Mouse (Mus musculus) embryonic facial prominence, embryonic 12.5 days (tissue): ENCODE results near the gene Slc25a16. TPM values are rescaled to one million over a fixed set of nuclear protein-coding genes. Genes with fewer than 3 reads are reported as not detected.

Source experiments
- ATAC-seq: fragments of 200-750 bp; cut with Nextera tagmentation; 2 replicates; pipeline ENCODE4 v1.8.0; 2017; ENCODE audit not compliant: insufficient number of reproducible peaks, insufficient read depth, low FRiP score, low TSS enrichment
- H3K27ac ChIP-seq: fragments of 300-500 bp; sonication (generic); 2 replicates; pipeline ENCODE4 v1.5.1; 2016; ENCODE audit warnings: mild to moderate bottlenecking
- H3K27me3 ChIP-seq: fragments of 300-500 bp; sonication (generic); 2 replicates; pipeline ENCODE4 v1.6.1; 2016; ENCODE audit warnings: mild to moderate bottlenecking, moderate library complexity
- H3K36me3 ChIP-seq: fragments of 300-500 bp; sonication (generic); 2 replicates; pipeline ENCODE4 v1.6.1; 2016; ENCODE audit warnings: mild to moderate bottlenecking
- H3K4me1 ChIP-seq: fragments of 300-500 bp; sonication (generic); 2 replicates; pipeline ENCODE4 v1.6.1; 2016
- H3K4me2 ChIP-seq: fragments of 300-500 bp; sonication (generic); replicated peaks from 2 replicates; pipeline ENCODE4 v1.6.1; 2016; ENCODE audit warnings: mild to moderate bottlenecking, moderate library complexity
- H3K4me3 ChIP-seq: fragments of 300-500 bp; sonication (generic); 2 replicates; pipeline ENCODE4 v1.5.1; 2016; ENCODE audit warnings: mild to moderate bottlenecking
- H3K9ac ChIP-seq: fragments of 300-500 bp; sonication (generic); 2 replicates; pipeline ENCODE4 v1.6.1; 2016; ENCODE audit warnings: mild to moderate bottlenecking, moderate library complexity
- H3K9me3 ChIP-seq: fragments of 300-500 bp; sonication (generic); 2 replicates; pipeline ENCODE4 v1.6.1; 2016; ENCODE audit warnings: mild to moderate bottlenecking, moderate library complexity
- WGBS: fragments of 180-500 bp; shearing (Covaris S2); methylation state at CpG from one replicate; pipeline ENCODE4 v1.1.7; 2016; 5-methylcytosine and 5-hydroxymethylcytosine counted together
- polyA plus RNA-seq: library from polyadenylated mRNA; unstranded; fragments of >200 nt; fragmentation: Nextera tagmentation; extraction: Ambion mirVana; gene quantifications from 2 replicates; pipeline ENCODE4 v1.2.1, GENCODE M21; 2016

Gene Slc25a16
- polyA plus RNA-seq, 1 experiment from 2014 or later = 10.8 TPM

GRCm38 (mm10) chr10:62966291-62966690, 45.9 kb downstream of the Slc25a16 start:
- H3K4me1 ChIP-seq = no peaks in the 10 kb centered on the region
- 94% methylated on average over 15 of the region's 15 CpGs for WGBS

GRCm38 (mm10) chr10:62971821-62972220, 51.4 kb downstream of the Slc25a16 start:
- no peak overlapping the region for H3K4me3 ChIP-seq
- H3K4me2 ChIP-seq = no peak overlapping the region
- no peaks in the 10 kb centered on the region for H3K4me1 ChIP-seq
- H3K9me3 ChIP-seq = no peaks in the 10 kb centered on the region
- H3K36me3 ChIP-seq = peaks cover 50% of the 10 kb centered on the region
- no peak overlapping the region for H3K27ac ChIP-seq
- 72% methylated on average over 16 of the region's 16 CpGs for WGBS
- ATAC-seq = no peak
- no peaks in the 10 kb centered on the region for H3K27me3 ChIP-seq
- no peak overlapping the region for H3K9ac ChIP-seq

More at GRCm38 (mm10) chr10:62966291-62966690, 45.9 kb downstream of the Slc25a16 start:
- no peak for ATAC-seq
- no peak overlapping the region for H3K4me2 ChIP-seq
- no peaks in the 10 kb centered on the region for H3K9me3 ChIP-seq
- no peak overlapping the region for H3K9ac ChIP-seq
- no peak overlapping the region for H3K4me3 ChIP-seq
- H3K36me3 ChIP-seq = peaks cover 80% of the 10 kb centered on the region
- no peaks in the 10 kb centered on the region for H3K27me3 ChIP-seq
- H3K27ac ChIP-seq = no peak overlapping the region

DNA sequence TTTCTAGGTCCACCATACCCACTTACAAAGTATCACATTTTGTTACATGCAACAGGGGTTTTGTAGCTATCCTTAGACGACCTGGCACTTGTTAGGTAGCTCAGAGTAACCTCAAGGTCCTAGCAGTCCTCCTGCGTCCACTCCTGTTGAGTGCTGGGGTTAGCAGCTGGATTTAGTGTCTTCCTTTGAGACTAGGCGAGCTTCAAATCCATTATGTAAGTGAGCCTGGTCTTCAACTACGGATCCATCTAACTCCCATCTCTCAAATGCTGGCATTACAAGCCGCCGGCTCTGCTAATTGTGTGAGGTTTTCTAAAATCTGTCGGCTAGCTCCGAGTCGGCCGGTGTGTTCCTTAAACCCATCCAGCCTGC, 59.2 kb downstream of the Slc25a16 start:
- H3K27me3 ChIP-seq = no peaks in the 10 kb centered on the region
- no peak overlapping the region for H3K27ac ChIP-seq
- peak overlapping the region; percentile 59 for H3K4me2 ChIP-seq
- no peaks in the 10 kb centered on the region for H3K9me3 ChIP-seq
- H3K4me3 ChIP-seq = peak overlapping the region; percentile 76
- WGBS = 9% methylated on average over 10 of the region's 10 CpGs
- no peak for ATAC-seq
- peak overlapping the region; percentile 89 for H3K9ac ChIP-seq
- H3K36me3 ChIP-seq = peaks cover 15% of the 10 kb centered on the region
- peaks cover 8% of the 10 kb centered on the region for H3K4me1 ChIP-seq

DNA sequence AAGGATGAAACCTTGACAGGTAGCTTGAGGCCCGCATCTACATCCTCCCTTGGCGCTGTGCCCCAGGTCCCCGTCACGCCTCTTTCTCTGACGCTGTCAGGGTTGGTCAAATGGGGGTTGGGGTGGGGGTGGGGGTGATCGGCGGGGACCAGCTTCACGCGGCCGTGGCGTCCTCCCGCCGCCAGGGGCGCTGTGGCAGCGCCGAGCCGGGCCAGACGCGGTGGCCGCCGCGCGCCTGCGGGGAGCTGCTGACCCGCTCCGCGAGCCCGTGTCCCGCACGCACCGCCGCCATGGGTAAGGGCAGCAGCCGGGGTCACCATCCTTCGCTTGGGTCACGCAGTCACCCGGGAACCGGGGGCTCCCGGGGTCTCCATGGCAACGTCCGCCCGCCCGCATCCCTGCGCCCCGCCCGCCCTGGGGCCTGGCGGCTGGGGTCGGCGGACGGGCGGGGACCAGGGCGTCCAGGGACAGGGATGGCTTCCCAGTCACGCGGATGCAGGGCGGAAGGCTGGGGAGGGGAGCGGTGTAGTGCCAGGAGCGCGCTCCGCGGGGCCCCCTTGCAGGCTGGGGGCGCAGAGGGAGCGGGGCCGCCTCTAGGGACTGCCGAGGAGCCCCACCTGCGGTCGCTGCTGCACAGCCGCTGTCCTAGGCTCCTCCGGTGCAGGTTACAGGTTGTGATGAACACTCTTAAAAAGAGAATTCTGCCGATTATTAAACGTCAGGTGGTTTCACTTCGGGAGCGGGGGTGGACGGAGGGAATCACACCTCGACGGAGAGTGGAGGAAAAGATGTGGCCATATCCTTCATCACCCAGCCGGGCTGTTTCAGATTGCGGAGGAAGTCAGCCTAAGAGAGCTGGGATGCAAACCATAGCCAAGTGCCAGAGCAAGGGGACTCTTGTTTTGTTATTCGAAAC, 59.9 kb downstream of the Slc25a16 start, which contains the start of gene Rufy2:
TSS of gene Rufy2 (plus strand) at position 185 of the 916 bp plus-strand sequence.
- peaks cover 8% of the 10 kb centered on the region for H3K4me1 ChIP-seq
- peak within 1 kb of the TSS; percentile 89 for H3K9ac ChIP-seq
- peak within 1 kb of the TSS; percentile 83 for H3K27ac ChIP-seq
- peak within 1 kb of the TSS; percentile 76 for H3K4me3 ChIP-seq
- ATAC-seq = peak; percentile 88
- peaks cover 20% of the 10 kb centered on the region for H3K36me3 ChIP-seq
- no peaks in the 10 kb centered on the region for H3K27me3 ChIP-seq
- peak within 1 kb of the TSS; percentile 59 for H3K4me2 ChIP-seq
- WGBS = 1% methylated on average over 76 of the region's 77 CpGs
- H3K9me3 ChIP-seq = no peaks in the 10 kb centered on the region

GRCm38 (mm10) chr10:62984072-62984471, 63.6 kb downstream of the Slc25a16 start:
- H3K4me1 ChIP-seq = peaks cover 8% of the 10 kb centered on the region
- H3K27ac ChIP-seq = no peak overlapping the region
- no peaks in the 10 kb centered on the region for H3K27me3 ChIP-seq
- H3K9me3 ChIP-seq = no peaks in the 10 kb centered on the region
- 92% methylated on average over 11 of the region's 11 CpGs for WGBS
- H3K9ac ChIP-seq = no peak overlapping the region
- ATAC-seq = no peak
- no peak overlapping the region for H3K4me3 ChIP-seq
- H3K36me3 ChIP-seq = peaks cover 36% of the 10 kb centered on the region
- H3K4me2 ChIP-seq = no peak overlapping the region

DNA sequence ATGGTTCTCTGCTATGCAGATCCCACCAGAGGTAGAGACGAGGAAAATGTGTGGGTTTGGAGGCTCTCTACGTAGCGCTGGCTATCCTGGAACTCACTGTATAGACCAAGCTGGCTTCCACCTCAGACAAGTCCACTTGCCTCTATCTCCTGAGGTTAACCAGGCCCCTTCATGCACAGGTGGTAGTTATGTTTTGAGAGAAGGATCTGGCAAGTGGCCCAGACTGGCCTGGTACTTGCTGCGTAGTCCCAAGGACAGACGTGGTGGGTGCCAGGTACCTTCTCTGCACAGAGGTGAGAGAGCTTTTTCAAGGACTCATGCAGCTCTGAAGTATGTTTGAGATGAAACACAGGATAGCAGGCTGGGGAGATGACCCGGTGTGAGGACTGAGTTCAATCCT, 64.1 kb downstream of the Slc25a16 start:
- H3K27ac ChIP-seq = no peak overlapping the region
- no peak overlapping the region for H3K9ac ChIP-seq
- peaks cover 41% of the 10 kb centered on the region for H3K36me3 ChIP-seq
- ATAC-seq = no peak
- H3K9me3 ChIP-seq = no peaks in the 10 kb centered on the region
- peaks cover 7% of the 10 kb centered on the region for H3K4me1 ChIP-seq
- H3K4me2 ChIP-seq = no peak overlapping the region
- H3K4me3 ChIP-seq = no peak overlapping the region
- 93% methylated on average over 6 of the region's 6 CpGs for WGBS
- H3K27me3 ChIP-seq = no peaks in the 10 kb centered on the region

- Histone ChIP-seq H3K4me3 (no peak overlapping the region), H3K4me2 (no peak overlapping the region), H3K27me3 (no peaks in the 10 kb centered on the region), H3K9ac (no peak overlapping the region), H3K4me1 (no peaks in the 10 kb centered on the region), H3K9me3 (no peaks in the 10 kb centered on the region), H3K27ac (no peak overlapping the region), H3K36me3 (peaks cover 68% of the 10 kb centered on the region)
- whole genome bisulfite sequencing = 23% methylated on average over 3 of the region's 3 CpGs
- ATAC-seq = no peak
Observed at GRCm38 (mm10) chr10:62987341-62987740, 66.9 kb downstream of the Slc25a16 start.

DNA sequence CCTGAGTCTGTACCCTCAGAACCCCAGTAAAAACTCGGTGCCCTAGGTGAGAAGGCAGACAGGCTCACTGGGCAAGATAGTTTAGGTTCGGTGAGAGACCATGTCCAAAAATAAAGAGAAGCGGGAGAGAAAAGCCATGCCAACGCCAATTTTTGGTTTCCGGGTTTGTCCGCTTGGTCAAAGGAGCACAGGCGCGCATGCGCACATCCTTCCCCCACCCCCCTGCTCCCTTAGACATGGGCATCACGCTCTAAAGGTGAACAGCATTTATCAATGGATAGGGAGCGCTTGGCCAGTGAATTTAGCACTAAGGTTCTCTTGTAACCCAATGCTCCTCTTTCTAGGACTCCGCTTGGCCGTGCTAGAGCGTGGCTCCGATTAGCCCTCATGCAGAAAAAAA, 70.2 kb downstream of the Slc25a16 start:
- Histone ChIP-seq H3K27ac (no peak overlapping the region), H3K27me3 (no peaks in the 10 kb centered on the region), H3K9ac (no peak overlapping the region), H3K4me3 (no peak overlapping the region), H3K4me2 (no peak overlapping the region), H3K9me3 (no peaks in the 10 kb centered on the region), H3K36me3 (peaks cover 78% of the 10 kb centered on the region), H3K4me1 (no peaks in the 10 kb centered on the region)
- no peak for ATAC-seq
- WGBS = 92% methylated on average over 15 of the region's 15 CpGs

- Histone ChIP-seq H3K4me3 (no peak overlapping the region), H3K4me2 (no peak overlapping the region), H3K27ac (no peak overlapping the region), H3K9ac (no peak overlapping the region), H3K36me3 (peaks cover 89% of the 10 kb centered on the region), H3K4me1 (no peaks in the 10 kb centered on the region), H3K9me3 (no peaks in the 10 kb centered on the region), H3K27me3 (no peaks in the 10 kb centered on the region)
- 84% methylated on average over 8 of the region's 9 CpGs for WGBS
- ATAC-seq = no peak
Observed at GRCm38 (mm10) chr10:62993991-62994390, 73.6 kb downstream of the Slc25a16 start.

Other genes with a start within 250 kb of the Slc25a16 start
- 2.4 TPM in 2 replicates for gene Stox1, start 194.5 kb upstream of the Slc25a16 start, polyA plus RNA-seq
- gene Ccar1, start 128.3 kb upstream of the Slc25a16 start, polyA plus RNA-seq = 142 and 146 TPM in 2 replicates
- 30.8 and 31.7 TPM in 2 replicates for gene Tet1, start 11.6 kb upstream of the Slc25a16 start, polyA plus RNA-seq
- 22.2 and 22.3 TPM in 2 replicates for gene Dna2, start 26.4 kb downstream of the Slc25a16 start, polyA plus RNA-seq
- 33.6 and 35.3 TPM in 2 replicates for gene Rufy2, start 59.6 kb downstream of the Slc25a16 start, polyA plus RNA-seq
- gene Hnrnph3, start 103.6 kb downstream of the Slc25a16 start, polyA plus RNA-seq = 165 and 176 TPM in 2 replicates
- gene Pbld2, start 103.7 kb downstream of the Slc25a16 start, polyA plus RNA-seq = 0.52 and 0.92 TPM in 2 replicates
- 1.4 and 2.1 TPM in 2 replicates for gene Pbld1, start 139.5 kb downstream of the Slc25a16 start, polyA plus RNA-seq
- gene Atoh7, start 179.0 kb downstream of the Slc25a16 start, polyA plus RNA-seq = 11.5 and 16.1 TPM in 2 replicates